Mouse (Mus musculus) cerebellum, postnatal 36 days (tissue): ENCODE measurements at regions not wholly inside any gene's neighbourhood (a gene's known extent, or its start where the extent isn't known, plus 50 kb on each side); places are given as distances from the start of the nearest gene placed in this dataset.

Experiments
- DNase-seq, 2 experiments: peaks; one replicate each; pipeline ENCODE4 v3.0.0; 2021 to 2022; ENCODE audit warnings: mixed read lengths in 2 of 2

DNA sequence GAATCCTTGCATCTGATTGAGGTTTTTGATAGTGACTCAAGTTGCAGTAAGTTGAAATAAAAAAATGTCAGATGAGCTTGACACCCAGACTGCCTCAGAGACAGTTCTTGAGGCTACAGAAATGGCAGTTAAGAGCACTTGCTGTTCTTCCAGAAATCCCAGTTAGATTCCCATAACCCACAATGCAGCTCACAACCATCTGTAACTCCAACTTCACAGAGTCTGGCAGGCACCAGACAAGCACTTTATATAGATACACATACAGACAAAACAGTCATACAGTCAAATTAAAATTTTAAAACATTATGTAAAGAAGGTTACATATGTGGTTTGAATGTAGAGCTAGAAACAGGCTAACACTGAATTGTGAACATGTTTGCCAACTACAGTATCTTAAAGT is 786.2 kb downstream of the Slc16a7 start:
- no peak for DNase-seq

DNA sequence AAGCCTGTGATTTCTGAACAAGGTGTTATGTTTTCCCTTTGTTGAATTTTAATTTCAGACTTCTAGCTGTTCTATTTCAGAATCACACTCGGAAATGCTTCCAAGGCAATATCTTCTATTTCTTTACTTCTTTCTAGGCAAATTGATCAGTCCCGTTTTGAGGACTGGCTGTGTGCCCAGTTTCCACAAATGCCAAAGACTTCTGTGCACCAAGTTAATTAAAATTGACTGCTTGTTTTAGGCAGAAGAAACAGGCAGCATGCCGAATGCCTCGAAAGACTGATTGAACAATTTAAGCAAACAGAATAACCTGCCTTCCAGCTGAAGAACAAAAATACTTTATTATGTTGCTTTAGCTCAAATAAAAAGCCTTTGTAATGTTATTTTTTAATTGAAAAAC is 818.5 kb downstream of the Slc16a7 start:
- peak in 1 of 2 experiments; percentile 3 for DNase-seq

DNA sequence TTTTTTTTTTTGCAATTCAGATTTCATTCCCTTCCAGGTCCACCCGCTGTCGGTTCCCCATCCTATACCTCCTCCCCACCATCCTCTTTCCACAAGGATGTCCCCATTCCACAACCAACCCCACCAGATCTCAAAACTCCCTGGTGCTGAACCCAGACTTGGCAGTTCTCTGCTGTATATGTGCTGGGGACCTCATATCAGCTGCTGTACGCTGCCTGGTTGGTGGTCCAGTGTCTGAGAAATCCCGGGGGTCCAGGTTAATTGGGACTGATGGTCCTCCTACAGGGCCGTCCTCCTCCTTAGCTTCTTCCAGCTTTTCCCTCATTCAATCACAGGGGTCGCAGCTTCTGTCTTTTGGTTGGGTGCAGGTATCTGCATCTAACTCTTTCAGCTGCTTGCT is 825.6 kb downstream of the Slc16a7 start:
- DNase-seq = no peak

DNA sequence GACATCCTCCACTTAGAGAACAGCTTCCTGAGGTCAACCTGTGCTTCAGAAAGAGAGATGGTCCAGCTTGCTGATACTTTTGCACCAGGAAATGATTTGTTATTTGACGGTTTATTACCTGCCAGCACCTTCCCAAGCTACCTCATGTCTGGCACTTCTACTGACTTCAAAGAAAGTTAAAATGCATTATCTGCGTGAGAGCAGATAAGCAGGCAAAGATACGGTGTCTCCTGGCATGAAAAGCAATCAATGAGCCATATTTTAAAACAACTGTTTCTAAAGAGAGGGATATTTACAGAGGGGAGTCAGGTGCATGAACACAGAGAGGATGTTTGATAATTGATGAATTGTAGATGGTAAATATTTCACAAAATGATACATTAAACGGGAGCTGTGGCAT is 861.1 kb downstream of the Slc16a7 start:
- DNase-seq = no peak
